ENCODE assay signal across 8 mouse cellular contexts in the genomic region with DNA sequence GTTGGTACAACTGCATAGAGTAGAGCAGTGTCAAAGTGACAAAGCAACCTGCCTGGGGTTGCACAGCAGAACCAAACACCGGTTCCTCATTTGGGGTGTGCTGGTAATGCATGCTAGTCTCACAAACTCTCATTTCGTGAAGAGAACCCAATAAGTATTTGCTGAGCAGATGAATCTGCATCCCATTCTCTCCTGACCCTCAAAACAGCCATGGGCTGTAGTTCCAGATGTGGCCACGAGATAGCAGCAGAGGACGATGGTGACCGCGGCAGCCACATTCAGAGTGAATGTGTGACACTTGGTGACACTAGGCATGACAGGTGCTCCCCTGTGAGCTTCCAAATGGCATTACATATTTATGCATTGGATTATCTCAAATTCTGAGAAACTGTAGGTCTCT. TPM values are rescaled to one million over a fixed set of nuclear protein-coding genes. Genes with fewer than 3 reads are reported as not detected.
DNase-seq lines count a peak whose midpoint lies in the region; ATAC-seq lines count a peak whose summit lies in the region.

No protein-coding gene starts in this region.

- H3K4me1 ChIP-seq in embryonic facial prominence, embryonic 13.5 days, result peaks cover 45% of the 10 kb centered on the region
- peaks cover 38% of the 10 kb centered on the region for H3K4me1 ChIP-seq in midbrain, embryonic 16.5 days (ENCODE audit: control insufficient read depth, insufficient read depth, low read length)

- peak overlapping the region; percentile 97 for H3K27ac ChIP-seq in embryonic facial prominence, embryonic 13.5 days
- H3K27ac ChIP-seq in midbrain, embryonic 16.5 days (ENCODE audit: low read length), result peak overlapping the region; percentile 58

- peak; percentile 94 for DNase-seq in B cell, adult 2 months
- peak; percentile 90 for DNase-seq in adrenal gland, postnatal 14 days
- peak; percentile 93 for DNase-seq in heart, adult 8-10 months (ENCODE audit: low spot score)
- peak; percentile 93 for DNase-seq in kidney, adult 18-20 months
- peak; percentile 91 for DNase-seq in liver
- peak; percentile 89 to 91 for DNase-seq in spleen, postnatal 36 days (ENCODE audit: low spot score in 2 of 2)

- no peaks in the 10 kb centered on the region for H3K9me3 ChIP-seq in embryonic facial prominence, embryonic 13.5 days
- H3K9me3 ChIP-seq in midbrain, embryonic 16.5 days (replicated peaks; ENCODE audit: control insufficient read depth, low read length, poor library complexity, severe bottlenecking), result no peaks in the 10 kb centered on the region

- ATAC-seq in embryonic facial prominence, embryonic 13.5 days (ENCODE audit: insufficient number of reproducible peaks, insufficient read depth, low FRiP score, low TSS enrichment, low read depth), result no peak
- no peak for ATAC-seq in midbrain, embryonic 16.5 days

- 0 out of 2 replicates have a peak, but pooled peaks cover 3% of the 10 kb centered on the region for H3K27me3 ChIP-seq in embryonic facial prominence, embryonic 13.5 days
- H3K27me3 ChIP-seq in midbrain, embryonic 16.5 days (ENCODE audit: control insufficient read depth, insufficient read depth, low read depth, low read length), result no peaks in the 10 kb centered on the region

- H3K4me3 ChIP-seq in embryonic facial prominence, embryonic 13.5 days, result peak overlapping the region; percentile 79
- peak overlapping the region; percentile 35 for H3K4me3 ChIP-seq in midbrain, embryonic 16.5 days (ENCODE audit: low read depth, low read length)

- H3K4me2 ChIP-seq in embryonic facial prominence, embryonic 13.5 days, result peak overlapping the region; percentile 93
- H3K4me2 ChIP-seq in midbrain, embryonic 16.5 days (ENCODE audit: low read length), result peak overlapping the region; percentile 85

- WGBS in embryonic facial prominence, embryonic 13.5 days, result 1% methylated on average over 6 of the region's 6 CpGs
- 0% methylated on average over 6 of the region's 6 CpGs for WGBS in midbrain, embryonic 16.5 days

- peak overlapping the region; percentile 72 for H3K9ac ChIP-seq in embryonic facial prominence, embryonic 13.5 days
- peak overlapping the region; percentile 62 for H3K9ac ChIP-seq in midbrain, embryonic 16.5 days (ENCODE audit: low read depth, low read length)

- no peaks in the 10 kb centered on the region for H3K36me3 ChIP-seq in embryonic facial prominence, embryonic 13.5 days
- no peaks in the 10 kb centered on the region for H3K36me3 ChIP-seq in midbrain, embryonic 16.5 days (ENCODE audit: control insufficient read depth, insufficient read depth, low read length)

RNA-seq across cellular contexts. Expression of a gene that starts 3.2 kb away (rescaled TPM):
- total RNA-seq in adrenal gland, postnatal 14 days (2021), result 84.4 and 102 TPM in 2 replicates
- polyA plus RNA-seq in embryonic facial prominence, embryonic 13.5 days (2015; fragmentation: Nextera tagmentation; extraction: Ambion mirVana), result 100 and 107 TPM in 2 replicates
- total RNA-seq in heart, adult 8-10 months (2022), result 10 to 100 TPM; 29.1 to 34.1 (median 31.3) TPM
- polyA plus RNA-seq in midbrain, embryonic 16.5 days (2015; fragmentation: Nextera tagmentation; extraction: Ambion mirVana), result 151 and 173 TPM in 2 replicates

RNA-seq across cellular contexts. Expression of a gene that starts 4.1 kb away (rescaled TPM):
- 1.6 and 2.0 TPM in 2 replicates for total RNA-seq in adrenal gland, postnatal 14 days (2021)
- polyA plus RNA-seq in embryonic facial prominence, embryonic 13.5 days (2015; fragmentation: Nextera tagmentation; extraction: Ambion mirVana), result 1.9 TPM in 2 replicates
- total RNA-seq in heart, adult 8-10 months (2022), result 1 to 10 TPM; 1.4 to 2.3 (median 1.8) TPM
- polyA plus RNA-seq in midbrain, embryonic 16.5 days (2015; fragmentation: Nextera tagmentation; extraction: Ambion mirVana), result 0.64 and 0.97 TPM in 2 replicates

RNA-seq across cellular contexts. Expression of a gene that starts 17.7 kb away (rescaled TPM):
- total RNA-seq in adrenal gland, postnatal 14 days (2021), result 77.2 and 84.7 TPM in 2 replicates
- polyA plus RNA-seq in embryonic facial prominence, embryonic 13.5 days (2015; fragmentation: Nextera tagmentation; extraction: Ambion mirVana), result 153 and 166 TPM in 2 replicates
- total RNA-seq in heart, adult 8-10 months (2022), result 10 to 100 TPM; 15.5 to 37.5 (median 23.7) TPM
- 155 and 171 TPM in 2 replicates for polyA plus RNA-seq in midbrain, embryonic 16.5 days (2015; fragmentation: Nextera tagmentation; extraction: Ambion mirVana)

RNA-seq across cellular contexts. Expression of a gene that starts 20.4 kb away (rescaled TPM):
- total RNA-seq in adrenal gland, postnatal 14 days (2021), result 0.79 and 1.0 TPM in 2 replicates
- 0.14 and 0.22 TPM in 2 replicates for polyA plus RNA-seq in embryonic facial prominence, embryonic 13.5 days (2015; fragmentation: Nextera tagmentation; extraction: Ambion mirVana)
- total RNA-seq in heart, adult 8-10 months (2022), result 1 to 10 TPM in 2 of 4 experiments, under 1 TPM in 2; 0.69 to 1.9 (median 1.2) TPM
- 0.35 and 0.39 TPM in 2 replicates for polyA plus RNA-seq in midbrain, embryonic 16.5 days (2015; fragmentation: Nextera tagmentation; extraction: Ambion mirVana)

RNA-seq across cellular contexts. Expression of a gene that starts 48.3 kb away (rescaled TPM):
- 73.1 and 86.5 TPM in 2 replicates for total RNA-seq in adrenal gland, postnatal 14 days (2021)
- 50.5 and 63.1 TPM in 2 replicates for polyA plus RNA-seq in embryonic facial prominence, embryonic 13.5 days (2015; fragmentation: Nextera tagmentation; extraction: Ambion mirVana)
- total RNA-seq in heart, adult 8-10 months (2022), result 10 to 100 TPM; 40.0 to 57.7 (median 44.4) TPM
- 67.2 and 69.7 TPM in 2 replicates for polyA plus RNA-seq in midbrain, embryonic 16.5 days (2015; fragmentation: Nextera tagmentation; extraction: Ambion mirVana)
